Mouse (Mus musculus) hindbrain, postnatal 0 days (tissue): ENCODE measurements at regions not wholly inside any gene's neighbourhood (a gene's known extent, or its start where the extent isn't known, plus 50 kb on each side); places are given as distances from the start of the nearest gene placed in this dataset.

Experiments
- ATAC-seq: fragments of 200-750 bp; cut with Nextera tagmentation; 2 replicates; pipeline ENCODE4 v1.8.0; 2017; ENCODE audit warnings: mild to moderate bottlenecking, moderate TSS enrichment, moderate library complexity
- DNase-seq: peaks from one replicate; pipeline ENCODE4 v3.0.0-alpha.2; 2015; ENCODE audit warnings: low spot score
- H3K27ac ChIP-seq: fragments of 300-500 bp; sonication (generic); 2 replicates; pipeline ENCODE4 v1.5.1; 2014; ENCODE audit warnings: mild to moderate bottlenecking
- H3K27me3 ChIP-seq: fragments of 300-500 bp; sonication (generic); 2 replicates; pipeline ENCODE4 v1.6.1; 2014; ENCODE audit warnings: low read length, mixed read lengths; ENCODE audit not compliant: insufficient read depth
- H3K36me3 ChIP-seq: fragments of 300-500 bp; sonication (generic); 2 replicates; pipeline ENCODE4 v1.6.1; 2014; ENCODE audit warnings: low read length, mixed read lengths; ENCODE audit not compliant: insufficient read depth
- H3K4me1 ChIP-seq: fragments of 300-500 bp; sonication (generic); 2 replicates; pipeline ENCODE4 v1.6.1; 2014; ENCODE audit warnings: antibody characterized with exemption, low read length, mixed read lengths; ENCODE audit not compliant: insufficient read depth
- H3K4me2 ChIP-seq: fragments of 300-500 bp; sonication (generic); 2 replicates; pipeline ENCODE4 v1.6.1; 2014; ENCODE audit warnings: low read depth, mild to moderate bottlenecking, low read length, moderate library complexity, mixed read lengths
- H3K4me3 ChIP-seq: fragments of 300-500 bp; sonication (generic); 2 replicates; pipeline ENCODE4 v1.5.1; 2014; ENCODE audit warnings: low read length
- H3K9ac ChIP-seq: fragments of 300-500 bp; sonication (generic); replicated peaks from 2 replicates; pipeline ENCODE4 v1.6.1; 2014; ENCODE audit warnings: mild to moderate bottlenecking, low read length, moderate library complexity, mixed read lengths
- H3K9me3 ChIP-seq: fragments of 300-500 bp; sonication (generic); 2 replicates; pipeline ENCODE4 v1.6.1; 2016; ENCODE audit warnings: low read length, mixed read lengths
- CTCF ChIP-seq: IDR thresholded peaks from 2 replicates; pipeline ENCODE4 v1.5.1; 2016; ENCODE audit warnings: antibody characterized with exemption, control low read depth, low read depth
- WGBS: fragments of 180-500 bp; shearing (Covaris S2); extraction: QIAGEN DNeasy Blood & Tissue Kit; methylation state at CpG from one replicate; pipeline ENCODE4 v1.1.7; 2014; 5-methylcytosine and 5-hydroxymethylcytosine counted together

DNA sequence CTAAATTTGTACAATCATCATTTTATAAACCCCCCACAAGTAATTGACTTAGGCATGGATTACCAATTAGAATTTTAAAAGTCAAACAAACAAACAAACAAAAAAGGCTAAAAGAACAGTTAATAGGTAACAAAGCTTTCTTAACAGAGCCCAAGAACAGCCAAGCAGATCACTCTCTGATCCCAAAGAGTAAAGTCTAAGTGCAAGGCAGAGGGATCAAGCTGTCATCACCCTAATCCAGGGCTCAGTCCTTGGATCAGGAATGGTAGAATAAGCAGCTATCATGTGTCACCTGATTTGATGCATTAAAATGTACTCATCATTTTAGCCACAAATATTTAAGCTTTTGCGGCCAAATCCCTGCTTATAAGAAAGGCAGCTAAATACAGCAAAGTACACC lies 183.8 kb upstream of the Rps6ka3 start:
- Histone ChIP-seq H3K27me3 (no peaks in the 10 kb centered on the region), H3K4me2 (no peak overlapping the region), H3K9ac (no peak overlapping the region), H3K4me3 (no peak overlapping the region), H3K36me3 (no peaks in the 10 kb centered on the region), H3K9me3 (no peaks in the 10 kb centered on the region), H3K4me1 (no peaks in the 10 kb centered on the region), H3K27ac (no peak overlapping the region)
- no peak for TF ChIP-seq CTCF
- DNase-seq (no peak), ATAC-seq (no peak)
- WGBS, result 91% methylated on average over 1 of the region's 1 CpGs

DNA sequence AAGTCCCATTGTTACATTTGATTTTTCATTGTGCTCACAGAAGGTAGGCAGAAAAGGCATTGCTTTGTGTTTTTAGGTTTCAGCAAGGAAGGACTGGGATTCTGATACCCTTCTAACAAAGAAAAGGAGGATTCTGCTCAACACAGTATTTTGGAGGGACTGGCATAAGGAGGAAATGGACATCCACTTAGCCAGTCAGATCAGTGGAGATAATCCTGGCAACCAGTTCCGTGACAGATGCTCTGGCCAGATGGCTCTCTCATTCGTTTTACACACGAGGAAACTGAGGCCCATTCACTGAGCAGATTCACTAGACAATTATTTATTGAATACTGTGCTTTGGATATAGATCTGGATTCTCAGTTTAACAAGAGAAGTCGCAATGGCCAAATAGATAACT lies 178.2 kb upstream of the Rps6ka3 start:
- Histone ChIP-seq H3K27me3 (no peaks in the 10 kb centered on the region), H3K4me1 (no peaks in the 10 kb centered on the region), H3K4me2 (no peak overlapping the region), H3K4me3 (no peak overlapping the region), H3K27ac (no peak overlapping the region), H3K9me3 (no peaks in the 10 kb centered on the region), H3K36me3 (no peaks in the 10 kb centered on the region), H3K9ac (no peak overlapping the region)
- no peak for ATAC-seq
- 58% methylated on average over 4 of the region's 4 CpGs for WGBS
- TF ChIP-seq CTCF, result no peak
- DNase-seq, result peak; percentile 45

DNA sequence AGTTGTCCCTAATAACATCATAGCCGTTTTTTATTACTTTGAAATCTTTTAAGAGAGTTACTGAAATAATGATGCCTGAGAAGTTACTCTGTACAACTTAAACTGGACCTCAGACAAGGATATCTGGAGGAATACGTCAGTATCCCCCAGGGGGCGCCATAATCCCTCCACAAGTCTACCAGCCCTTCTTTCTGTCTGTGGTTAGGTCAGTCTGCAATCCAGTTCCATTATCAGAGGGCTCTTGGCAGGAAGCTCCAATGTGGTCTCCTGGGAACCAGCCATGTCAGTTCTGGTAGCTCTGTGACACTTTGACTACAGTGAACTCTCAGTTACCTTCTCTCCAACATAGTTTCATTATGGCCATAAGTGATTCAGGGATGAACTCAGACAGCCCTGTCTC lies 166.7 kb upstream of the Rps6ka3 start:
- peak; percentile 42 for TF ChIP-seq CTCF
- no peak overlapping the region for H3K4me3 ChIP-seq
- no peaks in the 10 kb centered on the region for H3K9me3 ChIP-seq
- peak; percentile 35 for DNase-seq
- H3K4me1 ChIP-seq, result no peaks in the 10 kb centered on the region
- H3K27ac ChIP-seq, result no peak overlapping the region
- ATAC-seq, result no peak
- H3K27me3 ChIP-seq, result no peaks in the 10 kb centered on the region
- H3K9ac ChIP-seq, result no peak overlapping the region
- H3K36me3 ChIP-seq, result no peaks in the 10 kb centered on the region
- H3K4me2 ChIP-seq, result no peak overlapping the region
- 12% methylated on average over 3 of the region's 3 CpGs for WGBS

DNA sequence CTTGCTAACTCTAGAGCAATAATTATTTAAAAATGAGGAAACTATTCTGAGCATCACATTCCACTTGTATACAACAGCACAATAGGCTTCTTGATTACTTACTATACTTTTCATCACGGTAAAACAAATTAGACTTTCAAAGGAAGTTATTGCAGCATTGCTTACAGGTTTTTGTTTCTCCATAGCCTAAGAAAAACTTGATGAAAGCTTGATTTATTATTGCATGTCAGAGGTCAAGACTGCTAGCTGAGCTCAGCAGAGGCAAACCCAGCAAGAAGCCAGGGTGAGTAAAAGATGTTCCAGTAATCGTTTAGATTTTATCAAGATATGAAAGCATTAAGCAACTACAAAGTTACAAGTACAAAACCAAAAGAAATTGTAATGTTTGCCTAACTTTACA lies 162.2 kb upstream of the Rps6ka3 start:
- WGBS, result 46% methylated on average over 2 of the region's 2 CpGs
- Histone ChIP-seq H3K4me3 (no peak overlapping the region), H3K27me3 (no peaks in the 10 kb centered on the region), H3K4me2 (no peak overlapping the region), H3K9ac (no peak overlapping the region), H3K27ac (no peak overlapping the region), H3K4me1 (no peaks in the 10 kb centered on the region), H3K36me3 (no peaks in the 10 kb centered on the region), H3K9me3 (no peaks in the 10 kb centered on the region)
- TF ChIP-seq CTCF, result no peak
- ATAC-seq (no peak), DNase-seq (no peak)

DNA sequence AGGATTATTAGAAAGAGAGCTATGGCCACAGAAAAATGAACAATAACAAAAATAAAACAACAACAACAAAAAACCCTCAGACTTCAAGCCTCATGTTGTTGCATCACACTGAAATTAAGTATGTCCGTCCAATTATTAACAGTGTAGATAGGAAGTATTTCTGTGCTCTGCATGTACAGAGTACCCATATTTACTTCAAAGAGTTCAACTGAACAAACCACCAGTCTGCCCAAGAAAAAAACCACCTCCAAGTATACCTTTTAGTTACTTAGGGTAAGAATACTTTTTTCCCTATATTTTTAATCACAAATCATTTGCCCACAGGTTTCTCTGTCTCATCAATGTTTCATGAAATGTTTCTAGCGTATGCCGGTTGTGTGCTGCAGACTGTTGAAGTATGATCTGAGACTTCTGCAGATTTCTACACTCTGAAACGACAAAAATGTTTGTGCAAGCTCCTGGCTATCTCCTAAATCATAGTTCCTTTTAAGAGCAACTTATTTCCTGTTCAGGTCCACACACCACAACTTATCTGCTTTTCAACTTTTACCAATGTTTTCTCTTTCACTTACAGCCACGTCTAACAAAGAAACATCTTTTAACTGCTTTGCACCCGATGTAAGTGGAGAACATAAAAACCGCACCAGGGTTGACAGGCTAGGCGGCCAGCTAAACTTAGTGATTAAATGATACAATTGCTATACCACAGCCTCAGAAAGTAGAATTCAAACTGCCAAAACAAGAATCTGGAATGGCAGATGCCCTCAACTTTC lies 154.2 kb upstream of the Rps6ka3 start:
- H3K4me3 ChIP-seq, result no peak overlapping the region
- H3K4me2 ChIP-seq, result no peak overlapping the region
- no peaks in the 10 kb centered on the region for H3K27me3 ChIP-seq
- H3K4me1 ChIP-seq, result no peaks in the 10 kb centered on the region
- DNase-seq (no peak), ATAC-seq (no peak)
- no peaks in the 10 kb centered on the region for H3K9me3 ChIP-seq
- no peak for TF ChIP-seq CTCF
- H3K27ac ChIP-seq, result no peak overlapping the region
- 84% methylated on average over 8 of the region's 8 CpGs for WGBS
- no peaks in the 10 kb centered on the region for H3K36me3 ChIP-seq
- no peak overlapping the region for H3K9ac ChIP-seq

DNA sequence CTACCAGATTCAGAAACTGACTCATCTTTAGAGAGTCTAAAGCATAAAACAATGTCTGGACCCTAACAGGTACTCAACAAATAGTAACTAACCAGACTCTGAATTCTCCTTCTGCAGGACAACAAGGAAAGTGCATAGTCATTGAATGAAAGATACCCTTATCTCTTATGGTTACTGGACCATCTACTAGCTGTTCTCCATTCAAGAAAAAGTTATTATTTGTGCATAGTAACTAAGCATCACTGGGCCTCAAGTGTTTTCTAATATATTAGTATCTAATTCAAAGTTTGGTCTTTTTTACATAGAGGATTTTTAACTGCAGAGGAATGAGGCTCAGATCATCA lies 153.7 kb upstream of the Rps6ka3 start:
- no peak for DNase-seq
- no peak for ATAC-seq
- Histone ChIP-seq H3K36me3 (no peaks in the 10 kb centered on the region), H3K27ac (no peak overlapping the region), H3K27me3 (no peaks in the 10 kb centered on the region), H3K4me2 (no peak overlapping the region), H3K9me3 (no peaks in the 10 kb centered on the region), H3K4me3 (no peak overlapping the region), H3K9ac (no peak overlapping the region), H3K4me1 (no peaks in the 10 kb centered on the region)
- TF ChIP-seq CTCF, result no peak

DNA sequence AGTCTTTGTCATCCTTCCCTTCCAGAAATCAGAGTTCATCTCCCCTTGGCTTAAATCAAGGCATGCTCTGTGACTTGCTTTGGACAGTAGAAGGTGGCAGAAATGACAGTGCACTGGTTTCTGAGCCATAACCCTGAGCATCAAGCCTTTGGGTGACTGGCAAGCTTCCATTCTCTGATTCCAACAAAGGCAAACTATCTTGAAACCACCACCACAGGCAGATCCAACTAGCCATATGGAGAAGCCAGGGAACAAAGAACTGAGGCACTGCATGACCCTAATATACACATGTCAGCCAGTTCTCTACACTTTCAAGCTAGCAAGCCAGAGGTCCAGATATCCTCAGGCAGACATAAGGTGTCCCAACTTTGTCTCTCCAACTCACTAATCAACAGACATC lies 151.2 kb upstream of the Rps6ka3 start:
- no peak overlapping the region for H3K4me2 ChIP-seq
- H3K9me3 ChIP-seq, result no peaks in the 10 kb centered on the region
- no peak overlapping the region for H3K9ac ChIP-seq
- no peak overlapping the region for H3K27ac ChIP-seq
- no peaks in the 10 kb centered on the region for H3K36me3 ChIP-seq
- no peak for ATAC-seq
- H3K27me3 ChIP-seq, result no peaks in the 10 kb centered on the region
- no peak for TF ChIP-seq CTCF
- H3K4me3 ChIP-seq, result no peak overlapping the region
- H3K4me1 ChIP-seq, result no peaks in the 10 kb centered on the region
- DNase-seq, result no peak
